Mouse (Mus musculus) neural tube, embryonic 14.5 days (tissue): ENCODE results near the gene Tmem30c. TPM values are rescaled to one million over a fixed set of nuclear protein-coding genes. Genes with fewer than 3 reads are reported as not detected.

Source experiments
- ATAC-seq: fragments of 200-750 bp; cut with Nextera tagmentation; 2 replicates; pipeline ENCODE4 v1.8.0; 2017; ENCODE audit warnings: low read depth, mild to moderate bottlenecking, moderate TSS enrichment, moderate library complexity
- H3K27ac ChIP-seq: fragments of 300-500 bp; sonication (generic); 2 replicates; pipeline ENCODE4 v1.5.1; 2014; ENCODE audit warnings: low read depth, mild to moderate bottlenecking, control low read depth, low read length, moderate library complexity, mixed read lengths
- H3K27me3 ChIP-seq: fragments of 300-500 bp; sonication (generic); 2 replicates; pipeline ENCODE4 v1.6.1; 2014; ENCODE audit warnings: low read length; ENCODE audit not compliant: control insufficient read depth, insufficient read depth
- H3K36me3 ChIP-seq: fragments of 300-500 bp; sonication (generic); 2 replicates; pipeline ENCODE4 v1.6.1; 2014; ENCODE audit warnings: low read length, mixed read lengths; ENCODE audit not compliant: control insufficient read depth, insufficient read depth
- H3K4me1 ChIP-seq: fragments of 300-500 bp; sonication (generic); 2 replicates; pipeline ENCODE4 v1.6.1; 2014; ENCODE audit warnings: low read length; ENCODE audit not compliant: control insufficient read depth, insufficient read depth
- H3K4me2 ChIP-seq: fragments of 300-500 bp; sonication (generic); 2 replicates; pipeline ENCODE4 v1.6.1; 2014; ENCODE audit warnings: mild to moderate bottlenecking, low read depth, low read length, control low read depth
- H3K4me3 ChIP-seq: fragments of 300-500 bp; sonication (generic); 2 replicates; pipeline ENCODE4 v1.5.1; 2014; ENCODE audit warnings: low read depth, low read length, control low read depth, mixed read lengths
- H3K9ac ChIP-seq: fragments of 300-500 bp; sonication (generic); replicated peaks from 2 replicates; pipeline ENCODE4 v1.6.1; 2014; ENCODE audit warnings: low read depth, mild to moderate bottlenecking, control low read depth, low read length, mixed read lengths
- H3K9me3 ChIP-seq: fragments of 300-500 bp; sonication (generic); 2 replicates; pipeline ENCODE4 v1.6.1; 2016; ENCODE audit warnings: low read length; ENCODE audit not compliant: control insufficient read depth
- WGBS: fragments of 180-500 bp; shearing (Covaris S2); extraction: QIAGEN DNeasy Blood & Tissue Kit; methylation state at CpG from one replicate; pipeline ENCODE4 v1.1.7; 2014; 5-methylcytosine and 5-hydroxymethylcytosine counted together
- polyA plus RNA-seq: library from polyadenylated mRNA; unstranded; fragments of >200 nt; fragmentation: Nextera tagmentation; extraction: Ambion mirVana; gene quantifications from 2 replicates; pipeline ENCODE4 v1.2.1, GENCODE M21; 2014

The Tmem30c gene
- 0.44 and 0.74 TPM in 2 replicates for polyA plus RNA-seq

DNA sequence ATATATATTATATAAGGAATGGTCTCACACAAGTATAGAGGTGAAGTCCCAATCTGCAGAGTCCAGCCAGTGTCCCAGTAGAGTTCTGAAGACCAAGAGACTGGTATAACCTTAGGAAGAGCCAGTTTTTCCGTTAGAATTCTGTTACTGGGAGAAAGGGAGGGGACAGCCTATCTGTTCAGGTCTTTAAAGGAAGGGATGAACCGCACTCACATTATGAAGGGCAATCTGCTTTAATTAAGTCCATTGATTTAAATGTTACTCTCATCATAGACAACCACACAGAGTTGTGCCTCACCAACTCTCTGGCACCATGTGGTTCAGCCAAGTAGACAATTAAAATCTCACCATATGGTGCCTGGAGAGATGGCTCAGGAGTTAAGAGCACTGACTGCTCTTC lies at the start of gene Tmem30c:
Gene Tmem30c (minus strand): TSS at position 101 of the 400 bp plus-strand sequence.
- Histone ChIP-seq H3K27ac (no peak within 1 kb of the TSS), H3K36me3 (no peaks in the 10 kb centered on the region), H3K4me2 (no peak within 1 kb of the TSS), H3K27me3 (no peaks in the 10 kb centered on the region), H3K9ac (no peak within 1 kb of the TSS), H3K9me3 (no peaks in the 10 kb centered on the region), H3K4me3 (no peak within 1 kb of the TSS), H3K4me1 (no peaks in the 10 kb centered on the region)
- ATAC-seq, result no peak
- WGBS, result 56% methylated on average over 2 of the region's 2 CpGs

GRCm38 (mm10) chr16:57340613-57340898 lies 47.9 kb upstream of the Tmem30c start:
- no peak for ATAC-seq
- H3K27ac ChIP-seq, result no peak overlapping the region
- H3K4me3 ChIP-seq, result no peak overlapping the region
- no peak overlapping the region for H3K4me2 ChIP-seq
- WGBS, result 74% methylated on average over 5 of the region's 5 CpGs
- no peaks in the 10 kb centered on the region for H3K9me3 ChIP-seq
- H3K4me1 ChIP-seq, result no peaks in the 10 kb centered on the region
- H3K36me3 ChIP-seq, result no peaks in the 10 kb centered on the region
- H3K9ac ChIP-seq, result no peak overlapping the region
- no peaks in the 10 kb centered on the region for H3K27me3 ChIP-seq

DNA sequence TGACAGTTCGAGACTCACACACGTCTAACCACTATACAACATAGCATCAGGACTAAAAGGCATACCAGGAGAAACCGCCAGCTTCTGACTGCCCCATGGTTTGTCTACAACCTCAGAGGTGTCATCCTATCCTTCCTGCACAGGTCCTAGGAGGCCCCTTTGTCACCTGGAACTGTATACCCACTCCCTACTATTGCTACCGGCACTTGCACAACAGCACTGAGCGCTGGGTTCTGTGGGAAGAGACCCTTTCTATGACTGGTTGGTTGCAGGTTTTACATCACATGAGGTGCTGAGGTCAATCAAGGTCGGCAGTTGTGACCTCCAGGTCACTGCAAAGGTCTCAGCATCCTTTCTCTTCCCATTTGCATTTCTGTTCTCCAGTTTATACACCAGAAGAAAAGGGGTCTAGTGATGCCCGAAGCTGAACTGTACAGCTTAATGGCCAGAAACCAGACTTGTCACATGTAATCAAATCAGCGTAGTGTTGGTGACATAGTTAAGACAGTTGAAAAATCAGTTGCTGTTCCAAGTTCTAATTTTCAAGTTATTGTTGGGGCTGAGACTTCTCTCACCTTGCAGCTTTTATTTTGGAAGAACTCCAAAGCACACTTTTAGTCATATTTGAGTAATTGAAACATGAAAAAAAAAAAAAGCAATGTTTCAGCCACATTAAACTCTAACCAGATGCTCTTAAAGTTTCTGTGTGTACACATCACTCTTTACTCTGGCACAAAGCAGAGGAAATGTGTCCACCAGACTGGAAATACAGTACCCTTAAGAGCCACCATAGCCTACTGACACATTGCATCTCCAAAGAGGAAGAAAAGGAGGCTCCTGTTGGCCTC lies 47.3 kb upstream of the Tmem30c start:
- no peak for ATAC-seq
- 94% methylated on average over 8 of the region's 8 CpGs for WGBS

GRCm38 (mm10) chr16:57336770-57337423 lies 44.2 kb upstream of the Tmem30c start:
- H3K27ac ChIP-seq, result no peak overlapping the region
- no peaks in the 10 kb centered on the region for H3K4me1 ChIP-seq
- H3K27me3 ChIP-seq, result no peaks in the 10 kb centered on the region
- no peak overlapping the region for H3K4me2 ChIP-seq
- H3K9ac ChIP-seq, result no peak overlapping the region
- no peak overlapping the region for H3K4me3 ChIP-seq
- 77% methylated on average over 11 of the region's 11 CpGs for WGBS
- H3K36me3 ChIP-seq, result no peaks in the 10 kb centered on the region
- no peak for ATAC-seq
- H3K9me3 ChIP-seq, result no peaks in the 10 kb centered on the region

More for the DNA sequence above, 47.3 kb upstream of the Tmem30c start:
- Histone ChIP-seq H3K9ac (no peak overlapping the region), H3K27ac (no peak overlapping the region), H3K4me3 (no peak overlapping the region), H3K36me3 (no peaks in the 10 kb centered on the region), H3K27me3 (no peaks in the 10 kb centered on the region), H3K4me1 (no peaks in the 10 kb centered on the region), H3K9me3 (no peaks in the 10 kb centered on the region), H3K4me2 (no peak overlapping the region)

DNA sequence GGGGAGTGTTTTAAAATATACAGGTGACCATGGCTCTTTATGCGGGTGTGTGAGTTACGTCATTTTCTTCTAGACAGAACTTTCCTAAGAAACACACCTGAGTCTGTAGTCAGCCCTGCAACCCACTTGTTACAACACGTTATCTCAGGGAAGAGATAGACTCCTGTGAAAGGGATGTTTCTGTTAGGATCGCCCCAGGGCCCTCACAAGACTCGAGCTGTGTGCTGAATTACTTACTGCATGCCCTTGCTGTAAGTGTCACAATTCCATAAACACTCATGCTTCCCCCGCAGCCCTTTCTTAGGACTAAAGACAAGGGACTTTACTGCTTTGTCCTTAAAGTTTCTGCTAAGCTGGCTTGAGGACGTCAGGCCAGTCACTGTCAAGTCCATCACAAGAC lies 39.6 kb upstream of the Tmem30c start:
- H3K4me1 ChIP-seq, result no peaks in the 10 kb centered on the region
- H3K36me3 ChIP-seq, result no peaks in the 10 kb centered on the region
- H3K27ac ChIP-seq, result no peak overlapping the region
- WGBS, result 82% methylated on average over 7 of the region's 7 CpGs
- H3K4me3 ChIP-seq, result no peak overlapping the region
- no peak overlapping the region for H3K4me2 ChIP-seq
- H3K9me3 ChIP-seq, result no peaks in the 10 kb centered on the region
- no peaks in the 10 kb centered on the region for H3K27me3 ChIP-seq
- no peak overlapping the region for H3K9ac ChIP-seq
- no peak for ATAC-seq

DNA sequence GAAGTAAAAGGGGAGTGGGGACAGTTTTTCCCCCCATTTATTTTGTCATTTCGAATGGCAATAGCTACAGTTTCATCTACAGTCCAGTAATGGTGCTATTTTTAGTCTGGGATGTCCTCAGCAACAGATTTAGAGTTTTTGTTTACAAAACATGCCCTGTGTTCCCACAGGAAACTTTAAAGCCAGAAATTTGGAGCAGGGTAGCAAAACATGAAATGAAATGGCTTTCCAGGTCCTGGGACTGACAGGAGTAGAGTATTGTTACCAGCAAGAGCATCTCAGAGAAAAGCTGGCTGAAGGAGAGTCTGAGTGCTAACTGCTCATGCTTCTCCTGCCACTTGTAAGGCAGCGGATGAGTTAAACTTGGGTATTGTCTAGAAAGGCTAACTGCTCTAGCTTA lies 37.4 kb upstream of the Tmem30c start:
- Histone ChIP-seq H3K4me3 (no peak overlapping the region), H3K27ac (no peak overlapping the region), H3K27me3 (no peaks in the 10 kb centered on the region), H3K4me1 (no peaks in the 10 kb centered on the region), H3K36me3 (no peaks in the 10 kb centered on the region), H3K4me2 (no peak overlapping the region), H3K9me3 (no peaks in the 10 kb centered on the region), H3K9ac (no peak overlapping the region)
- WGBS, result 84% methylated on average over 2 of the region's 2 CpGs
- no peak for ATAC-seq

- H3K9me3 ChIP-seq, result no peaks in the 10 kb centered on the region
- WGBS, result 82% methylated on average over 8 of the region's 8 CpGs
- no peak for ATAC-seq
Observed at GRCm38 (mm10) chr16:57329028-57329427, 36.4 kb upstream of the Tmem30c start.

GRCm38 (mm10) chr16:57326996-57327395 lies 34.3 kb upstream of the Tmem30c start:
- no peak overlapping the region for H3K27ac ChIP-seq

More at GRCm38 (mm10) chr16:57329028-57329427, 36.4 kb upstream of the Tmem30c start:
- Histone ChIP-seq H3K4me2 (no peak overlapping the region), H3K27ac (no peak overlapping the region), H3K36me3 (no peaks in the 10 kb centered on the region), H3K9ac (no peak overlapping the region), H3K4me3 (no peak overlapping the region), H3K27me3 (no peaks in the 10 kb centered on the region), H3K4me1 (no peaks in the 10 kb centered on the region)

More at GRCm38 (mm10) chr16:57326996-57327395, 34.3 kb upstream of the Tmem30c start:
- Histone ChIP-seq H3K4me2 (no peak overlapping the region), H3K9me3 (no peaks in the 10 kb centered on the region), H3K36me3 (no peaks in the 10 kb centered on the region), H3K9ac (no peak overlapping the region), H3K4me1 (no peaks in the 10 kb centered on the region), H3K27me3 (no peaks in the 10 kb centered on the region), H3K4me3 (no peak overlapping the region)
- no peak for ATAC-seq
- WGBS, result 72% methylated on average over 7 of the region's 7 CpGs
